Mouse (Mus musculus): ENCODE results near the gene Rbm18. TPM values are rescaled to one million over a fixed set of nuclear protein-coding genes. Genes with fewer than 3 reads are reported as not detected.

Rbm18 gene
- polyA plus RNA-seq, 1 experiment from 2014 or later = 33.7 TPM

- WGBS = 74% methylated on average over 3 of the region's 3 CpGs
- Histone ChIP-seq H3K36me3 (ENCODE audit: control insufficient read depth, insufficient read depth, low read length) (peaks cover 8% of the 10 kb centered on the region), H3K4me2 (replicated peaks; ENCODE audit: low read depth) (no peak overlapping the region), H3K4me1 (replicated peaks; ENCODE audit: control insufficient read depth, insufficient read depth) (no peaks in the 10 kb centered on the region), H3K27ac (replicated peaks) (no peak overlapping the region), H3K4me3 (ENCODE audit: low read depth, low read length) (no peak overlapping the region), H3K9ac (ENCODE audit: low read length) (no peak overlapping the region), H3K9me3 (ENCODE audit: control insufficient read depth, low read length) (no peaks in the 10 kb centered on the region), H3K27me3 (ENCODE audit: control insufficient read depth, insufficient read depth, low read length) (no peaks in the 10 kb centered on the region; the same call in 1 of the 2 replicates)
- ATAC-seq (ENCODE audit: low FRiP score, low TSS enrichment) = no peak
- no peak for DNase-seq (ENCODE audit: low spot score)
- TF ChIP-seq EP300 (optimal IDR thresholded peaks at IDR 0.05) = no peak
- peak; percentile 38 for TF ChIP-seq CTCF (IDR thresholded peaks at IDR 0.05; ENCODE audit: low read depth)
Observed at GRCm38 (mm10) chr2:36112632-36113031, 23.9 kb downstream of the Rbm18 start.

- Histone ChIP-seq H3K27me3 (ENCODE audit: control insufficient read depth, insufficient read depth, low read length) (peaks cover 10% of the 10 kb centered on the region; the same call in 1 of the 2 replicates), H3K9ac (ENCODE audit: low read length) (no peak overlapping the region), H3K9me3 (ENCODE audit: control insufficient read depth, low read length) (no peaks in the 10 kb centered on the region), H3K36me3 (ENCODE audit: control insufficient read depth, insufficient read depth, low read length) (no peaks in the 10 kb centered on the region), H3K4me3 (ENCODE audit: low read depth, low read length) (no peak overlapping the region), H3K4me2 (replicated peaks; ENCODE audit: low read depth) (no peak overlapping the region), H3K27ac (replicated peaks) (no peak overlapping the region), H3K4me1 (replicated peaks; ENCODE audit: control insufficient read depth, insufficient read depth) (no peaks in the 10 kb centered on the region)
- 7% methylated on average over 7 of the region's 7 CpGs for WGBS
- no peak for ATAC-seq (ENCODE audit: low FRiP score, low TSS enrichment)
- TF ChIP-seq CTCF (IDR thresholded peaks at IDR 0.05; ENCODE audit: low read depth) (no peak), EP300 (optimal IDR thresholded peaks at IDR 0.05) (no peak)
- no peak for DNase-seq (ENCODE audit: low spot score)
Observed at GRCm38 (mm10) chr2:36108615-36109014, 28.0 kb downstream of the Rbm18 start.

GRCm38 (mm10) chr2:36104956-36105741 is 31.4 kb downstream of the Rbm18 start, which contains the start of gene Lhx6:
Gene Lhx6, minus strand, starts transcription at chr2:36105408.
- Histone ChIP-seq H3K27me3 (ENCODE audit: control insufficient read depth, insufficient read depth, low read length) (peaks cover 18% of the 10 kb centered on the region; the same call in 1 of the 2 replicates), H3K9ac (ENCODE audit: low read length) (peak within 1 kb of the TSS; percentile 41; the same call in 1 of the 2 replicates), H3K4me2 (replicated peaks; ENCODE audit: low read depth) (peak within 1 kb of the TSS; percentile 65), H3K36me3 (ENCODE audit: control insufficient read depth, insufficient read depth, low read length) (no peaks in the 10 kb centered on the region), H3K9me3 (ENCODE audit: control insufficient read depth, low read length) (no peaks in the 10 kb centered on the region), H3K27ac (replicated peaks) (no peak within 1 kb of the TSS), H3K4me3 (ENCODE audit: low read depth, low read length) (peak within 1 kb of the TSS; percentile 45), H3K4me1 (replicated peaks; ENCODE audit: control insufficient read depth, insufficient read depth) (no peaks in the 10 kb centered on the region)
- TF ChIP-seq CTCF (IDR thresholded peaks at IDR 0.05; ENCODE audit: low read depth) (no peak), EP300 (optimal IDR thresholded peaks at IDR 0.05) (no peak)
- under 1% methylated on average over 50 of the region's 58 CpGs for WGBS
- DNase-seq (ENCODE audit: low spot score) = peak; percentile 22
- peak; percentile 34; the same call in 1 of the 2 replicates for ATAC-seq (ENCODE audit: low FRiP score, low TSS enrichment)

DNA sequence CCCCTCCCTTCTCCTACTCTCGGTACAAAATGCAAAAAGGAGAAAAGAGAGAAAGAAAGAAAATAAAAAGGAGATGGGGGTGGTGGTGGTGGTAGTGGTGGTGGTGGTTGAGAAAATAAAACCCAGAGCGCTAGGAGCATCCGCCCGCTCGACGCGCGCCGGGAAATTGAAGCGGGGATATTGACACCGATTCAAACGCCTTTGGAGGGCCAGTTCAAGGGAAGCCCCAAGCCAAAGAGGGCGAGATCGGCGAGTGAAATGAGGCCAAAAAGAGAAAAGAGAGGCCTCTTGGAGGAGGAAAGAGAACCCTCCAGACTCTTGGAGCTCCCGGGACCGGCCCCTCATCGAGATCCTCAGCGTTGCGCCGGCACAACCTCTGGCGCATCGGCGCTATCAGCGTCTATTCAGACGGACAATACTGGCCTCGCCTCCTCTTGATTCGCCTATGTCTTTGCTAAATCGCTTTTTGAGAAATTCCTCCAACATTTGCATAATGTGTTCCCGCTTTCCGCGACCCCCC is 32.1 kb downstream of the Rbm18 start:
- Histone ChIP-seq H3K4me2 (replicated peaks; ENCODE audit: low read depth) (peak overlapping the region; percentile 65), H3K27ac (replicated peaks) (no peak overlapping the region), H3K36me3 (ENCODE audit: control insufficient read depth, insufficient read depth, low read length) (no peaks in the 10 kb centered on the region), H3K9ac (ENCODE audit: low read length) (peak overlapping the region; percentile 41; the same call in 1 of the 2 replicates), H3K4me1 (replicated peaks; ENCODE audit: control insufficient read depth, insufficient read depth) (no peaks in the 10 kb centered on the region), H3K4me3 (ENCODE audit: low read depth, low read length) (peak overlapping the region; percentile 45), H3K27me3 (ENCODE audit: control insufficient read depth, insufficient read depth, low read length) (peaks cover 23% of the 10 kb centered on the region; the same call in 1 of the 2 replicates), H3K9me3 (ENCODE audit: control insufficient read depth, low read length) (no peaks in the 10 kb centered on the region)
- WGBS = under 1% methylated on average over 32 of the region's 32 CpGs
- TF ChIP-seq EP300 (optimal IDR thresholded peaks at IDR 0.05) (no peak), CTCF (IDR thresholded peaks at IDR 0.05; ENCODE audit: low read depth) (no peak)
- no peak for DNase-seq (ENCODE audit: low spot score)
- ATAC-seq (ENCODE audit: low FRiP score, low TSS enrichment) = no peak

DNA sequence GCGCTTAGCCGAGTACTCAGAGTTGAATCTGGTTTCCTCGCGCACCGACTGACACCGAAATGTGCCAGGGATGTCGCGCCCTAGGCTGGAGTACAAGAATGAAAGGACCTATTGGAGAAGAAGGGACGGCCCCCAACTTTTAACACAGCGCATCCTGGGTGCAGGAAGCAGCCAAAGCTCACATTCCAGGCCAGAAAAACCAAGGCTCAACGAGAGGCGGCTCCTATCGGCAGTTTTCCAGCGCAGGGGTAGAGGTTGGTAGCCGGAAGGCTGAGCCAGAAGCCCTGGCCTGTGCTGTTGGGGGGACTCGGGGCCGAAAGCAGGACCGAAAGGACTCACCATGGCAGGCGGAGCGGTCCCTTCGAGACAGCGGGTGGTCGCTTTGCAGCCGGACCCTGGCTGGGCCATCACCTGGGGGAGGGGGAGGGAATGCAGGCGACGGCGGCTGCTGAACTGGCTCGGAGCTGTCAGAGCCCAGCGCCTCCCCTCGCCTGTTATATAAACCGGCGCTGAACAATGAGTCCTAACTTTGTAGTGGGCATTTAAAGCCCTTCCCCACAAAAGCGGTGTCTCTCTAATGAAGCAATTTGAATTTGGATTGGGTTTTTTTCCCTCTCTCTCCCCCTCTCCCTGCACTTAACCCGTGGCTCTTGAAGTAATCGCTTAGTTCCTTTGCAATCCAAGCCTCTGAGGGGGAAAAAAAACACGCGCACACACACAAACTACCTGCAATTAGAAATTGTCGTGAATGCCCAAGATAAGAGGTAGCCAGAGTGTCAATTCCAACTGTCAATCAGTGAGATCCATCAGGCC is 32.8 kb downstream of the Rbm18 start:
- DNase-seq (ENCODE audit: low spot score) (peak; percentile 18), ATAC-seq (ENCODE audit: low FRiP score, low TSS enrichment) (no peak)
- Histone ChIP-seq H3K27me3 (ENCODE audit: control insufficient read depth, insufficient read depth, low read length) (peaks cover 27% of the 10 kb centered on the region; the same call in 1 of the 2 replicates), H3K36me3 (ENCODE audit: control insufficient read depth, insufficient read depth, low read length) (no peaks in the 10 kb centered on the region), H3K27ac (replicated peaks) (no peak overlapping the region), H3K9ac (ENCODE audit: low read length) (no peak overlapping the region), H3K9me3 (ENCODE audit: control insufficient read depth, low read length) (no peaks in the 10 kb centered on the region), H3K4me1 (replicated peaks; ENCODE audit: control insufficient read depth, insufficient read depth) (no peaks in the 10 kb centered on the region), H3K4me2 (replicated peaks; ENCODE audit: low read depth) (peak overlapping the region; percentile 65), H3K4me3 (ENCODE audit: low read depth, low read length) (peak overlapping the region; percentile 45)
- TF ChIP-seq CTCF (IDR thresholded peaks at IDR 0.05; ENCODE audit: low read depth) (no peak), EP300 (optimal IDR thresholded peaks at IDR 0.05) (no peak)
- 4% methylated on average over 38 of the region's 38 CpGs for WGBS
